Comparison of ENCODE assay signal across 9 mouse cellular contexts in genomic region chr8:117109801-117110390, GRCm38 (mm10). TPM values are rescaled to one million over a fixed set of nuclear protein-coding genes. Genes with fewer than 3 reads are reported as not detected.
DNase-seq lines count a peak whose midpoint lies in the region; ATAC-seq and TF ChIP-seq lines count a peak whose summit lies in the region.
"Had no signal": no experiment of that assay in that cellular context is flagged by ENCODE, and none has a peak within 500 bp of the region (broad histone marks: within the 10 kb centered on the region; RNA-seq: fewer than 3 reads in every experiment).

No protein-coding gene starts in this region.

- no peaks in the 10 kb centered on the region for H3K27me3 ChIP-seq in intestine, postnatal 0 days (replicated peaks; ENCODE audit: control insufficient read depth, insufficient read depth, low read length)
- H3K27me3 ChIP-seq in intestine, embryonic 16.5 days (replicated peaks; ENCODE audit: control insufficient read depth, insufficient read depth, low read length), result no peaks in the 10 kb centered on the region
- H3K27me3 ChIP-seq: megakaryocyte, embryonic 14.5 days had no signal

- H3K9ac ChIP-seq in intestine, postnatal 0 days (ENCODE audit: low read depth, low read length), result no peak overlapping the region
- no peak overlapping the region for H3K9ac ChIP-seq in intestine, embryonic 16.5 days (ENCODE audit: low read depth, low read length)

- peak overlapping the region; percentile 28; the same call in 1 of the 2 replicates for H3K4me2 ChIP-seq in intestine, postnatal 0 days (replicated peaks; ENCODE audit: low read depth)
- H3K4me2 ChIP-seq in intestine, embryonic 16.5 days (ENCODE audit: low read depth, low read length), result no peak overlapping the region

- no peak for TF ChIP-seq POLR2A in brain, embryonic 14.5 days (IDR thresholded peaks at IDR 0.05; ENCODE audit: borderline replicate concordance, extremely low read depth, insufficient read depth, insufficient read length, poor library complexity, severe bottlenecking)

- ATAC-seq in intestine, postnatal 0 days, result no peak
- ATAC-seq in intestine, embryonic 16.5 days, result no peak

- no peak overlapping the region for H3K4me3 ChIP-seq in intestine, postnatal 0 days (ENCODE audit: low read depth, low read length)
- H3K4me3 ChIP-seq in intestine, embryonic 16.5 days (ENCODE audit: low read length), result no peak overlapping the region
- H3K4me3 ChIP-seq: megakaryocyte, embryonic 14.5 days had no signal

- no peaks in the 10 kb centered on the region for H3K9me3 ChIP-seq in intestine, postnatal 0 days (ENCODE audit: control insufficient read depth)
- H3K9me3 ChIP-seq in intestine, embryonic 16.5 days (ENCODE audit: control insufficient read depth, low read length), result no peaks in the 10 kb centered on the region

- no peak overlapping the region for H3K27ac ChIP-seq in intestine, postnatal 0 days (ENCODE audit: low read depth, low read length)
- H3K27ac ChIP-seq in intestine, embryonic 16.5 days (ENCODE audit: low read length), result no peak overlapping the region

- peak; percentile 93 for DNase-seq in ES-CJ7 (ENCODE audit: low read depth, low spot score)
- DNase-seq in brain, embryonic 14.5 days (ENCODE audit: low read depth), result peak; percentile 40
- DNase-seq in gastrocnemius, postnatal 25 days, result peak; percentile 21
- peak; percentile 63 to 66 for DNase-seq in layer of hippocampus, postnatal 10 days (ENCODE audit: low spot score in 2 of 2)
- peak; percentile 43 for DNase-seq in naive thymus-derived CD4-positive, alpha-beta T cell, adult 2 months (ENCODE audit: low read depth)
- peak; percentile 42 for DNase-seq in urinary bladder, adult 2 months (ENCODE audit: low spot score)

- no peaks in the 10 kb centered on the region for H3K36me3 ChIP-seq in intestine, postnatal 0 days (ENCODE audit: control insufficient read depth, insufficient read depth)
- H3K36me3 ChIP-seq in intestine, embryonic 16.5 days (ENCODE audit: control insufficient read depth, insufficient read depth, low read length), result no peaks in the 10 kb centered on the region

- H3K4me1 ChIP-seq in intestine, postnatal 0 days (replicated peaks; ENCODE audit: control insufficient read depth, insufficient read depth, low read length), result no peaks in the 10 kb centered on the region
- H3K4me1 ChIP-seq in intestine, embryonic 16.5 days (ENCODE audit: control insufficient read depth, insufficient read depth, low read length), result peaks cover 14% of the 10 kb centered on the region; the same call in 1 of the 2 replicates

- 47% methylated on average over 16 of the region's 16 CpGs for WGBS in intestine, postnatal 0 days
- WGBS in intestine, embryonic 16.5 days, result 53% methylated on average over 16 of the region's 16 CpGs

- peak; percentile 82 for TF ChIP-seq CTCF in intestine, postnatal 0 days (IDR thresholded peaks at IDR 0.05; ENCODE audit: low read depth)
- peak; percentile 23; the same call in 1 of the 2 replicates for TF ChIP-seq CTCF in brain, embryonic 14.5 days (IDR thresholded peaks at IDR 0.05; ENCODE audit: borderline replicate concordance, extremely low read depth, insufficient read depth, insufficient read length)

RNA-seq across cellular contexts. Expression of gene Bco1, which starts 14.2 kb away (rescaled TPM):
- polyA plus RNA-seq in intestine, postnatal 0 days (2015; fragmentation: Nextera tagmentation; extraction: Ambion mirVana), result 0.52 and 0.55 TPM in 2 replicates
- 1.2 TPM in 2 replicates for polyA plus RNA-seq in intestine, embryonic 16.5 days (2015; fragmentation: Nextera tagmentation; extraction: Ambion mirVana)
- polyA plus RNA-seq in brain, embryonic 14.5 days (2012; rRNA removed), result 0.11 and 0.12 TPM in 2 replicates
- not detected for total RNA-seq in gastrocnemius, postnatal 25 days (2021)
- under 1 TPM in 1 of 2 experiments, not detected in 1; 0.21 TPM for total RNA-seq in layer of hippocampus, postnatal 10 days (2021)
- polyA plus RNA-seq in urinary bladder, adult 2 months (2012; rRNA removed), result 0.21 and 0.25 TPM in 2 replicates

RNA-seq across cellular contexts. Expression of gene Pkd1l2, which starts 27.6 kb away (rescaled TPM):
- polyA plus RNA-seq in intestine, postnatal 0 days (2015; fragmentation: Nextera tagmentation; extraction: Ambion mirVana), result 0.12 and 0.33 TPM in 2 replicates
- 0.18 and 0.28 TPM in 2 replicates for polyA plus RNA-seq in intestine, embryonic 16.5 days (2015; fragmentation: Nextera tagmentation; extraction: Ambion mirVana)
- 0.01 TPM in 2 replicates for polyA plus RNA-seq in brain, embryonic 14.5 days (2012; rRNA removed)
- under 1 TPM; 0.08 to 0.19 TPM for total RNA-seq in gastrocnemius, postnatal 25 days (2021)
- under 1 TPM; 0.05 to 0.07 TPM for total RNA-seq in layer of hippocampus, postnatal 10 days (2021)
- 0.07 and 0.09 TPM in 2 replicates for polyA plus RNA-seq in urinary bladder, adult 2 months (2012; rRNA removed)

RNA-seq across cellular contexts. Expression of gene Gan, which starts 48.0 kb away (rescaled TPM):
- polyA plus RNA-seq in intestine, postnatal 0 days (2015; fragmentation: Nextera tagmentation; extraction: Ambion mirVana), result 1.1 and 1.4 TPM in 2 replicates
- polyA plus RNA-seq in intestine, embryonic 16.5 days (2015; fragmentation: Nextera tagmentation; extraction: Ambion mirVana), result 1.5 TPM in 2 replicates
- polyA plus RNA-seq in brain, embryonic 14.5 days (2012; rRNA removed), result 8.0 and 10.5 TPM in 2 replicates
- 1 to 10 TPM; 4.0 to 4.9 TPM for total RNA-seq in gastrocnemius, postnatal 25 days (2021)
- 10 to 100 TPM; 22.6 to 24.7 TPM for total RNA-seq in layer of hippocampus, postnatal 10 days (2021)
- polyA plus RNA-seq in urinary bladder, adult 2 months (2012; rRNA removed), result 8.2 and 9.5 TPM in 2 replicates

Comparison
In these comparisons a context has a peak if more than half of its experiments do, and no peak if none do; other contexts are left out.
1. DNase-seq: peak in every context shown above with its lines; median percentile 93 in ES-CJ7; 64 in layer of hippocampus, postnatal 10 days; 43 in naive thymus-derived CD4-positive, alpha-beta T cell, adult 2 months; 42 in urinary bladder, adult 2 months; 40 in brain, embryonic 14.5 days; 21 in gastrocnemius, postnatal 25 days.